Mouse (Mus musculus) hindbrain, embryonic 13.5 days (tissue): Measurements from ENCODE around the gene Rpl11. TPM values are rescaled to one million over a fixed set of nuclear protein-coding genes. Genes with fewer than 3 reads are reported as not detected.
"Not testable (repeated sequence)": the region's sequence is repeated elsewhere in the genome, so short reads cannot be mapped to it uniquely, and the experiment has no call there.

Experiments used
- ATAC-seq: fragments of 200-750 bp; cut with Nextera tagmentation; 2 replicates; pipeline ENCODE4 v1.8.0; 2017; ENCODE audit warnings: moderate TSS enrichment; ENCODE audit not compliant: low FRiP score
- H3K27ac ChIP-seq: fragments of 300-500 bp; sonication (generic); 2 replicates; pipeline ENCODE4 v1.5.1; 2015; ENCODE audit warnings: inconsistent platforms, mild to moderate bottlenecking, moderate library complexity
- H3K27me3 ChIP-seq: fragments of 300-500 bp; sonication (generic); 2 replicates; pipeline ENCODE4 v1.6.1; 2015; ENCODE audit warnings: mild to moderate bottlenecking, inconsistent platforms
- H3K36me3 ChIP-seq: fragments of 300-500 bp; sonication (generic); 2 replicates; pipeline ENCODE4 v1.6.1; 2015; ENCODE audit warnings: mild to moderate bottlenecking, inconsistent platforms
- H3K4me1 ChIP-seq: fragments of 300-500 bp; sonication (generic); replicated peaks from 2 replicates; pipeline ENCODE4 v1.6.1; 2015; ENCODE audit warnings: inconsistent platforms
- H3K4me2 ChIP-seq: fragments of 300-500 bp; sonication (generic); 2 replicates; pipeline ENCODE4 v1.6.1; 2015; ENCODE audit warnings: inconsistent platforms, mild to moderate bottlenecking, moderate library complexity
- H3K4me3 ChIP-seq: fragments of 300-500 bp; sonication (generic); 2 replicates; pipeline ENCODE4 v1.5.1; 2015; ENCODE audit warnings: mild to moderate bottlenecking, inconsistent platforms
- H3K9ac ChIP-seq: fragments of 300-500 bp; sonication (generic); 2 replicates; pipeline ENCODE4 v1.6.1; 2015; ENCODE audit warnings: mild to moderate bottlenecking, inconsistent platforms
- H3K9me3 ChIP-seq: fragments of 300-500 bp; sonication (generic); 2 replicates; pipeline ENCODE4 v1.6.1; 2016; ENCODE audit warnings: inconsistent platforms
- WGBS: fragments of 180-500 bp; shearing (Covaris S2); methylation state at CpG from one replicate; pipeline ENCODE4 v1.1.7; 2015; 5-methylcytosine and 5-hydroxymethylcytosine counted together
- polyA plus RNA-seq: library from polyadenylated mRNA; unstranded; fragments of >200 nt; fragmentation: Nextera tagmentation; extraction: Ambion mirVana; gene quantifications from 2 replicates; pipeline ENCODE4 v1.2.1, GENCODE M21; 2015

Rpl11 gene
- polyA plus RNA-seq, 1 experiment from 2014 or later, result 334 TPM

DNA sequence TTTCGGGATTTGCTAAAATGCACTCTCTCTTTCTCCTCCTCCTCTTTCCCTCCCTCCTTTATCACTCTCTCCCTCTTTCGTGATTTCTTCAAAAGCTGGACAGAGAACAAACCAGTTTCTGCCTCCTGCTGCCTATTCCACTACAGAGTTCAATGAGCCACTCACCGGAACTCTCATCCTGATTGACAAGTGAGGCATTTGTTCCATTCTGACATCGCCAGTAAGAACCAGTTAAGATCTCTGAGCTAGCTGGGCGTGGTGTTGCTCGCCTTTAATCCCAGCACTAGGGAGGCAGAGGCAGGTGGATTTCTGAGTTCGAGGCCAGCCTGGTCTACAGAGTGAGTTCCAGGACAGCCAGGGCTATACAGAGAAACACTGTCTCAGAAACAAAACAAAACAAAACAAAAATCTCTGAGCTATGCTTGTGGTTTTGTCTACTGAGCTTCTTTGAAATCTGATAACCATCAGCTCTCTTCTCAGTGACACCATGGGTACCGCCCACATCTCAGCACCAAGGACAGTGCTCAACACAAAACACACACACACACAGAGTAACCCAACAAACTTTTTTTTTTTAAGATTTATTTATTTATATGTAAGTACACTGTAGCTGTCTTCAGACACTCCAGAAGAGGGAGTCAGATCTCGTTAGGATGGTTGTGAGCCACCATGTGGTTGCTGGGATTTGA, 6.7 kb upstream of the Rpl11 start:
- H3K4me3 ChIP-seq, H3K36me3 ChIP-seq, H3K9ac ChIP-seq, ATAC-seq, H3K27me3 ChIP-seq, H3K27ac ChIP-seq, H3K4me1 ChIP-seq, H3K4me2 ChIP-seq, H3K9me3 ChIP-seq: not testable (repeated sequence)
- WGBS, result 73% methylated on average over 9 of the region's 9 CpGs

DNA sequence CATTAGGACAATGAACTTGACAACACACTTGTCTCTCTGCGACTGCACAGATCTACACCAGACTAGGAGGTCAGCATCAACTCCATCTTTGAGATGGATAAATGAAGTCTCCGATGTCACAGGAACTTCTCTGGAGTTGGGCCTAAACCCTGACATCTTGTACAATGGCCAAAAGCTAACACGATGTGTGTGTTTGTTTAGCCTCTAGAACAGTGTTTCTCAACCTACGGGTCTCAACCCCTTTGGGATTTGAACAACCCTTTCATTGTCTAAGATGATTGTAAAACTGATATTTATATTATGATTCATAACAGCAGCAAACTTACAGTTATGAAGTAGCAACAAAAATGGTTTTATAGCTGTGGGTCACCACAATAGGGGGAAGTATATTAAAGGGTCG, 4.7 kb upstream of the Rpl11 start:
- H3K4me1 ChIP-seq, result no peaks in the 10 kb centered on the region
- no peak overlapping the region for H3K9ac ChIP-seq
- ATAC-seq, result no peak
- H3K9me3 ChIP-seq, result no peaks in the 10 kb centered on the region
- 86% methylated on average over 5 of the region's 5 CpGs for WGBS
- no peaks in the 10 kb centered on the region for H3K36me3 ChIP-seq
- no peak overlapping the region for H3K27ac ChIP-seq
- H3K4me3 ChIP-seq, result no peak overlapping the region
- H3K27me3 ChIP-seq, result no peaks in the 10 kb centered on the region
- H3K4me2 ChIP-seq, result no peak overlapping the region

DNA sequence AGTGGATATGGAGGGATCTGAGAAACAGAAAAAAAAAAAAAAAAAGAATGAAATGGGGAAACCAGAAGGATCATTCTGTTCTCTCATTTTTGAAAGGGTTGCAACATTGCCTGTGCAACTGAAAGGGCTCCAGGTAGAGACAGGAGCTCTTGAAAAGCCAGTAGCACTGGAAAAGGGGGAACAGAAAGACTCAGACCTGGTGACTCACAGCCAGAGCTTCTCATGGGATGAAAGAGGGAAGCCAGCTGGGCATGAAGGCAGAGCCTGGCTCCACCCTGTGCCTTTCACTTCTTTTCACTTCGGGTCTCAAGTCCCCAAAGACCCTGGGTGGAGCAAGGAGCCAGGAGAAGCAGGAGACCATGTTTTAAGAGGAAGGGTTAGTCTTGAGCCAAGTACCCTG, 2.8 kb upstream of the Rpl11 start:
- WGBS, result 43% methylated on average over 1 of the region's 1 CpGs
- ATAC-seq, result no peak
- Histone ChIP-seq H3K9me3 (no peaks in the 10 kb centered on the region), H3K27me3 (no peaks in the 10 kb centered on the region), H3K4me1 (peaks cover 13% of the 10 kb centered on the region), H3K4me2 (no peak overlapping the region), H3K9ac (no peak overlapping the region), H3K27ac (no peak overlapping the region), H3K4me3 (no peak overlapping the region), H3K36me3 (peaks cover 8% of the 10 kb centered on the region)

DNA sequence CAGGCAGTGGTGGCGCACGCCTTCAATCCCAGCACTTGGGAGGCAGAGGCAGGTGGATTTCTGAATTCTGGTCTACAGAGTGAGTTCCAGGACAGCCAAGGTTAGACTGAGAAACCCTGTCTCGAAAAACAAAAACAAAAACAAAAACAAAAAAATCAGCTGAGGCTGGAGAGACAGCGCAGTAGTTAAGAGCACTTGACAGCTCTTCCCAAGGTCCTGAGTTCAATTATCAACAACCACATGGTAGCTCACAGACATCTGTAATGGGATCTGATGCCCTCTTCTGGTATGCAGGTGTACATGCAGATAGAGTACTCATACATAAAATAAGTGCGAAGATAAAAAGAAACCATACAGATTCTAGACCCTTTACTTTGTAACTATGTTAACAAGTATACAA, 615 bp upstream of the Rpl11 start:
- no peak overlapping the region for H3K4me3 ChIP-seq
- peaks cover 20% of the 10 kb centered on the region for H3K4me1 ChIP-seq
- H3K4me2 ChIP-seq, result no peak overlapping the region
- H3K36me3 ChIP-seq, result peaks cover 30% of the 10 kb centered on the region
- WGBS, result 79% methylated on average over 5 of the region's 5 CpGs
- ATAC-seq, result no peak
- no peak overlapping the region for H3K9ac ChIP-seq
- no peaks in the 10 kb centered on the region for H3K9me3 ChIP-seq
- no peaks in the 10 kb centered on the region for H3K27me3 ChIP-seq
- no peak overlapping the region for H3K27ac ChIP-seq

DNA sequence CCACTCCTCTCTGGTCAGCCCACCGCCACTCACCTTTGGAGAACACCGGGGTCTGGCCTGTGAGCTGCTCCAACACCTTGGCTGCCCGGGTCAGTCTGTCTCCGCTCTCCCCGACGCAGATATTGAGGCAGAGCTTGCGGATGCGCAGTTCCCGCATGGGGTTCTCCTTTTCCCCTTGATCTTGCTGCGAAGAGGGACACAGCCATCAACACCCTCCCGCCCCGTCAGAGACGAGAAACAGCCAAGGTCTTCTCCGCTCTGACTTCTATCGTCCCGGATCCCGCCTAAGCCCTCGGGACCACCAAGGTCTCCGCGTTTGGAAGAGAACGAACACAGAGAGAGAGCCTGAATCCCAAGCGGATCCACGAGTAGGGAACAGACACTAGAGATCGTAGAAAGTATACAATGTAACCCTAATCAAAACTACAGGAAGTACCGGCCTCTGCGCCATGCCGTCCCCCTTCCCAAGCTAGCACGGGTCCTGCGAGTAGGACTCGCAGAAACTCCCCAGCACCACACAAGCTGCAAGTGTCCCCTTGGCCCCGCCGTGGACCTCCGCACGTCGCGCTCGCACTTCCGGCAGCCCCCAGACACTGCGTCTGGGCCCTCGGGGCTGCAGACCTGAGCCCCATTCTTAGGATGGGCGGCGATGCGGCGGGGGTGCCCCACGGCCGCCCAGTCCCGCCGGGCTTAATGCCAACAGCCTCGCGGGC, 538 bp downstream of the Rpl11 start:
- peak overlapping the region; percentile 63 for H3K4me3 ChIP-seq
- peak; percentile 93 for ATAC-seq
- no peaks in the 10 kb centered on the region for H3K27me3 ChIP-seq
- H3K9me3 ChIP-seq, result no peaks in the 10 kb centered on the region
- peak overlapping the region; percentile 90 for H3K9ac ChIP-seq
- peak overlapping the region; percentile 99 for H3K4me2 ChIP-seq
- peaks cover 42% of the 10 kb centered on the region for H3K36me3 ChIP-seq
- peaks cover 20% of the 10 kb centered on the region for H3K4me1 ChIP-seq
- H3K27ac ChIP-seq, result peak overlapping the region; percentile 95
- under 1% methylated on average over 50 of the region's 50 CpGs for WGBS

DNA sequence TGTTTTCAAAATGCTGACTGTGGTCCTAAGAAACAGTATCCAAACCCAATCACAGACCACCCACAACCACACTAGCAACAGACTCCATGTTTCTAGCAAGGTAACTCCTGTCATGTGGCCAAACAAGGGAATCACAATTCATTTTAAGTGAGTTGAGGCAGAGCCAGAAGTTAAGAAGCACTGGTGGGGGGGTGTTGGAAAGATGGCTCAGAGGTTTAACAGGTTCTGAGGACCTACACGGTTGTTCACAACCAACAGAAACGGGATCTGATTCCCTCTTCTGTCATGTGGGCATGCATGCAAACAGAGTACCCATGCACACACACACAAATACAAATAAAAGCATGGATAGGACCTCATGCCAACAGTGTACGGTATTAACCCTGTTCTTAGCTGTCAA, 1.2 kb downstream of the Rpl11 start:
- 0 out of 2 replicates have a peak overlapping the region, but pooled peaks have one; percentile 95 for H3K27ac ChIP-seq
- H3K9me3 ChIP-seq, result no peaks in the 10 kb centered on the region
- peak overlapping the region; percentile 63 for H3K4me3 ChIP-seq
- WGBS, result 8% methylated on average over 3 of the region's 3 CpGs
- peaks cover 20% of the 10 kb centered on the region for H3K4me1 ChIP-seq
- peak overlapping the region; percentile 90 for H3K9ac ChIP-seq
- H3K36me3 ChIP-seq, result peaks cover 47% of the 10 kb centered on the region
- H3K4me2 ChIP-seq, result peak overlapping the region; percentile 99
- ATAC-seq, result 0 out of 2 replicates have a peak, but pooled peaks have one; percentile 1
- H3K27me3 ChIP-seq, result no peaks in the 10 kb centered on the region

DNA sequence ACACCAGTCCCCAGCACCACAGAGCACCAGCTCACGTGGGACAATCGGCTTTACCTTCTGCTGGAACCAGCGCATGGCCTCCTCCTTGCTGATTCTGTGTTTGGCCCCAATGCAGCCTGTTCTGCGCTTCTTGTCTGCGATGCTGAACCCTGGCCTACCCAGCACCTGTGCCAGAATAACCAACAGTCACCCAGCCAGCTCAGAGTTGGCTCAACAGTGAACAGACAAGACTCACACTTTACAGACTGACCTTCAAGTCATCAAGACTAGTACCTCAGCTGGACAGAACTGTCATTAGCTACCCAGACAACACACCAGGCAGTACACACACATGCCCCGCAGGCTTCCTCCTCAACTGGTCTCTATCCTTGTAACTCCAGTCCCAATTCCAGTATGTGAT, 3.0 kb downstream of the Rpl11 start:
- peaks cover 25% of the 10 kb centered on the region for H3K4me1 ChIP-seq
- WGBS, result 93% methylated on average over 6 of the region's 6 CpGs
- H3K27ac ChIP-seq, result no peak overlapping the region
- no peaks in the 10 kb centered on the region for H3K9me3 ChIP-seq
- H3K4me3 ChIP-seq, result no peak overlapping the region
- no peaks in the 10 kb centered on the region for H3K27me3 ChIP-seq
- peaks cover 64% of the 10 kb centered on the region for H3K36me3 ChIP-seq
- H3K4me2 ChIP-seq, result no peak overlapping the region
- no peak for ATAC-seq
- 0 out of 2 replicates have a peak overlapping the region, but pooled peaks have one; percentile 90 for H3K9ac ChIP-seq

DNA sequence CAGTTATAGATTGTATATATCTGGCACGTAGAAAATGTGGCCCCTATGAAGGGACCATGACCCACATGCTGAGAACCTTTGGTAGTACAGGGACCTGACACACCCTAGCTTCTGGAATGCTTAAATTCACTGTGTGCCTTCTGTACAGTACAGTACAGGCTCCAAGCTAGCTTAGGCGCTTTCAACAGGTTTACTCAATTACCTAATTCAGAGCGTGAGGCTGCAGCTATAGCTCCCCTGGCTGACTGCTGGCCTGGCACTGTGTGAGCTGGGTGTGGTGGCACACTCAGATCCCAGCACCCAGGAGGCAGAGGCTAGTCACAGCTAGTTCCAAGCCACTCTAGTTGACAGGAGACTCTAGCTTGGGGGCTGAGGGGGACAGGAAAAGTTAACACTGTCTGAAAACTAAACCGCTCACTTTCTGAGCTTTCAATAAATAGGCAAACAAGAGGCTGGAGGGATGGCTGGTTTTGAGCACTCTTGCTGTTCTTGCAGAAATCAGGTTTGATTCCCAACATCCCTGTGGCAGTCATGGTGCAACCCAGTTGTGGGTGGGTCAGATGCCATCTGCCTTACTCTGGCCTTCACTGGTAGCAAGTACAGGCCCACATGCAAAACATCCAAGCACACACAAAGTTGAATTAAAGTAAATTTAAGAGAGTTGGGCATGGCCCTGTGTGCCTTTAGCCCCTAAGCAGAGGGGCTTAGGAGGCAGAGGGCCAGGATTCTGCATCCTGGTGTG, 4.8 kb downstream of the Rpl11 start:
- peaks cover 78% of the 10 kb centered on the region for H3K36me3 ChIP-seq
- no peak for ATAC-seq
- 79% methylated on average over 4 of the region's 4 CpGs for WGBS
- H3K4me3 ChIP-seq, result no peak overlapping the region
- H3K9me3 ChIP-seq, result no peaks in the 10 kb centered on the region
- no peaks in the 10 kb centered on the region for H3K27me3 ChIP-seq
- H3K9ac ChIP-seq, result no peak overlapping the region
- peaks cover 25% of the 10 kb centered on the region for H3K4me1 ChIP-seq
- H3K27ac ChIP-seq, result no peak overlapping the region
- H3K4me2 ChIP-seq, result no peak overlapping the region

DNA sequence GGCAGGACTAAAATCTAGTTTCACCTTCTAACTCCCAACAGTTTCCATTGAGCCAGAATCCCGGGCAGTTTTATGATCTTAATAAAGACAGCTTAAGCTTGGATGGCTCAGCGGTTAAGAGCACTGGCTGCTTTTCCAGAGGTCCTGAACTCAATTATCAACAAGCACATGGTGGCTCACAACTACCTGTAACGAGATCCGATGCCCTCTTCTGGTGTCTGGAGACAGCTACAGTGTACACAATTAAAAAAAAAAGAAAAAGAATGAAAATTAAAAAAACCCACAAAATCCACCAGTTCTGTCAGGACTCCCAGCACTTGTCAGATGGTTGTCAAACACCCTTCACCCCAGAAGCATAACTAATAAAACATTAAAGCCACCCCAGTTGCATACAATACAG, 5.6 kb downstream of the Rpl11 start:
- Histone ChIP-seq H3K27me3 (no peaks in the 10 kb centered on the region), H3K4me3 (no peak overlapping the region), H3K9ac (no peak overlapping the region), H3K4me2 (no peak overlapping the region), H3K27ac (no peak overlapping the region), H3K4me1 (peaks cover 25% of the 10 kb centered on the region), H3K9me3 (no peaks in the 10 kb centered on the region), H3K36me3 (peaks cover 78% of the 10 kb centered on the region)
- ATAC-seq, result no peak
- WGBS, result 68% methylated on average over 4 of the region's 4 CpGs

DNA sequence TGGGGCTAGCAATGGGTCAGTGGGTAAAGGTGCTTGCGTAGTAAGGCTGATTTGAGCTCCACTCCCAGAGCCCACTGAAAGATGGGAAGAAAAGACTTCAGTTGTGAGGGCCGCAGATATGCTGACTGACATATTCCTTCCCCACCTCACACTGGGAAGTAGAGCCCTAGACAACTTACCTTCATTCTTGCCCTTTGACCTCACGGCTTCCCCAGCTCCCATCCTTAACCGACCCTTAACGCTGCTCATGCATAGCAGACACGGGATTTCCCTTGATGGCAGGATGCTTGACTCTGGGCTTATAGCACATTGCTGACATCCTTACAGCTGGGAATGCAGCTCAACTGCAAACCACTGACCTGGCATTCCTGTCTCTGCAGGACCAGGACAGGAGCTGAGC, 6.3 kb downstream of the Rpl11 start:
- no peak for ATAC-seq
- WGBS, result 84% methylated on average over 6 of the region's 6 CpGs
- peaks cover 78% of the 10 kb centered on the region for H3K36me3 ChIP-seq

DNA sequence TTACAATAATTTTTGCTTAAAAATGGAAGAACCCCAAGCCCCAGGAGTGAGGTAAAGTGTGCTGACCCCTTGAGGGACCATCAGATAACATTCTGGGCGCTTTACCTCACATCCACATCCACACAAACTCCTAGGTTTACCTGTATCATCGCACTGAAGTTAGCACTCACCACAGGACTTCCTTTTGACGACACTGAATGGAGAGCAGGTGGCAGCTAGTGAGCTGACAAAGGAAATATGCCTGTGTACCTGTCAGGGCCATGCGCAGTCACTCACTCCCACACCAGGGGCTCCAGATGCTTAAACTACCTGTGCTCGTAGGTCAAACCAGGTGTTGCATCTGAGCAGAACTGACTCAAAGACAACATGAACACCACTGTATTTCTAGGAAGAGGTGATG, 8.1 kb downstream of the Rpl11 start:
- Histone ChIP-seq H3K9ac (no peak overlapping the region), H3K27me3 (no peaks in the 10 kb centered on the region), H3K4me3 (no peak overlapping the region), H3K4me1 (0 out of 2 replicates have a peak, but pooled peaks cover 5% of the 10 kb centered on the region), H3K27ac (no peak overlapping the region), H3K36me3 (peaks cover 61% of the 10 kb centered on the region), H3K4me2 (no peak overlapping the region), H3K9me3 (no peaks in the 10 kb centered on the region)
- no peak for ATAC-seq
- WGBS, result 92% methylated on average over 5 of the region's 5 CpGs

More for the DNA sequence above, 6.3 kb downstream of the Rpl11 start:
- H3K27ac ChIP-seq, result no peak overlapping the region
- peaks cover 21% of the 10 kb centered on the region for H3K4me1 ChIP-seq
- no peaks in the 10 kb centered on the region for H3K27me3 ChIP-seq
- H3K4me3 ChIP-seq, result no peak overlapping the region
- H3K4me2 ChIP-seq, result no peak overlapping the region
- no peak overlapping the region for H3K9ac ChIP-seq
- H3K9me3 ChIP-seq, result no peaks in the 10 kb centered on the region

DNA sequence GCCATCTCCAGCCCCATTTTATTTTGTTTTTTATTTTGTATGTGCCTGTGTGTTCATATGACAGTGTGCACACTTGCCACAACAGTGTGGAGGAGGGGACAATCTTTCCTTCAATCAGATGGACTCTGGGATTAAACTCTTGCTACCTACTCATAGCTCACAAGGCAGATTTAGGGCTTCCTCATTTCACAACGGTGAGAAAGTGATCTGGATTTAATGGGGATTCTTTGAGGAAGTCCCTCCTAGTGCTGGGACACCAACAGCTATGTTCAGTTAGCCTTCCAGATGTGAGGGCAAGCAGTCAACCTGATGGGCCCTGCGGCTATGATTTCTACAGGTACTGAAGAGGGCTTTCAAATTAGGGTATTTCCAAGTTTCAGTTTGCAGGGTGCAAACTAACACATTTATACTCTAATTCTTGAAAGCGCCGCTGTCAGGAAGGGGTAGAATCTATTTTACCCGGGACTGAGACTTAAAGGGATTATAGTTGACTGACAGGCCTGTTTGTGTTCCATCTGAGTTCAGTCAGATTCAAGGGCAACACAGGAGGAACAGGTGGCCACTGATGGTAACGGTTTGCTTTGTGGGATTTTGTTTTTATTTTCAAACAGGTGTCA, 9.3 kb downstream of the Rpl11 start:
- WGBS, result 89% methylated on average over 6 of the region's 6 CpGs
- no peak for ATAC-seq
- H3K4me2 ChIP-seq, result no peak overlapping the region
- H3K4me3 ChIP-seq, result no peak overlapping the region
- no peaks in the 10 kb centered on the region for H3K27me3 ChIP-seq
- no peak overlapping the region for H3K9ac ChIP-seq
- H3K27ac ChIP-seq, result no peak overlapping the region
- 0 out of 2 replicates have a peak, but pooled peaks cover 5% of the 10 kb centered on the region for H3K4me1 ChIP-seq
- peaks cover 49% of the 10 kb centered on the region for H3K36me3 ChIP-seq
- no peaks in the 10 kb centered on the region for H3K9me3 ChIP-seq
